Mouse (Mus musculus): ENCODE results near the gene Mfsd2b. TPM values are rescaled to one million over a fixed set of nuclear protein-coding genes. Genes with fewer than 3 reads are reported as not detected.
"Not testable (repeated sequence)": the region's sequence is repeated elsewhere in the genome, so short reads cannot be mapped to it uniquely, and the experiment has no call there.

Mfsd2b gene
- polyA plus RNA-seq, 1 experiment from 2014 or later, result 1.7 TPM

GRCm38 (mm10) chr12:4906951-4907906 is 33.1 kb upstream of the Mfsd2b start, which contains the start of gene Ubxn2a:
Ubxn2a (minus strand) TSS chr12:4907705.
- Histone ChIP-seq H3K9me3 (ENCODE audit: control insufficient read depth, low read length) (no peaks in the 10 kb centered on the region), H3K4me2 (ENCODE audit: low read length) (peak within 1 kb of the TSS; percentile 72), H3K27ac (replicated peaks; ENCODE audit: low read depth, low read length) (peak within 1 kb of the TSS; percentile 84), H3K4me3 (replicated peaks; ENCODE audit: low read depth, low read length) (peak within 1 kb of the TSS; percentile 65), H3K36me3 (ENCODE audit: control insufficient read depth, insufficient read depth, low read length) (no peaks in the 10 kb centered on the region), H3K27me3 (ENCODE audit: control insufficient read depth, insufficient read depth, low read length) (no peaks in the 10 kb centered on the region), H3K9ac (replicated peaks; ENCODE audit: low read length) (peak within 1 kb of the TSS; percentile 73), H3K4me1 (ENCODE audit: control insufficient read depth, insufficient read depth, low read length) (peaks cover 3% of the 10 kb centered on the region; the same call in 1 of the 2 replicates)
- ATAC-seq (ENCODE audit: low FRiP score, low TSS enrichment), result peak; percentile 93
- DNase-seq, result peak; percentile 97
- WGBS, result 1% methylated on average over 124 of the region's 125 CpGs

- peaks cover 3% of the 10 kb centered on the region; the same call in 1 of the 2 replicates for H3K4me1 ChIP-seq (ENCODE audit: control insufficient read depth, insufficient read depth, low read length)
- no peak for ATAC-seq (ENCODE audit: low FRiP score, low TSS enrichment)
- DNase-seq, result no peak
- 70% methylated on average over 7 of the region's 7 CpGs for WGBS
- H3K36me3 ChIP-seq (ENCODE audit: control insufficient read depth, insufficient read depth, low read length), result peaks cover 2% of the 10 kb centered on the region; the same call in 1 of the 2 replicates
- peak overlapping the region; percentile 72 for H3K4me2 ChIP-seq (ENCODE audit: low read length)
- peak overlapping the region; percentile 73; the same call in 1 of the 2 replicates for H3K9ac ChIP-seq (replicated peaks; ENCODE audit: low read length)
- H3K9me3 ChIP-seq (ENCODE audit: control insufficient read depth, low read length), result no peaks in the 10 kb centered on the region
- no peak overlapping the region for H3K27ac ChIP-seq (replicated peaks; ENCODE audit: low read depth, low read length)
- peak overlapping the region; percentile 65 for H3K4me3 ChIP-seq (replicated peaks; ENCODE audit: low read depth, low read length)
- no peaks in the 10 kb centered on the region for H3K27me3 ChIP-seq (ENCODE audit: control insufficient read depth, insufficient read depth, low read length)
Observed at GRCm38 (mm10) chr12:4906476-4906875, 32.3 kb upstream of the Mfsd2b start.

- Histone ChIP-seq H3K4me3 (replicated peaks; ENCODE audit: low read depth, low read length) (no peak overlapping the region), H3K4me1 (ENCODE audit: control insufficient read depth, insufficient read depth, low read length) (peaks cover 3% of the 10 kb centered on the region; the same call in 1 of the 2 replicates), H3K9ac (replicated peaks; ENCODE audit: low read length) (no peak overlapping the region), H3K27me3 (ENCODE audit: control insufficient read depth, insufficient read depth, low read length) (no peaks in the 10 kb centered on the region), H3K9me3 (ENCODE audit: control insufficient read depth, low read length) (no peaks in the 10 kb centered on the region), H3K4me2 (ENCODE audit: low read length) (no peak overlapping the region; the same call in 1 of the 2 replicates), H3K36me3 (ENCODE audit: control insufficient read depth, insufficient read depth, low read length) (peaks cover 3% of the 10 kb centered on the region; the same call in 1 of the 2 replicates), H3K27ac (replicated peaks; ENCODE audit: low read depth, low read length) (no peak overlapping the region)
- no peak for ATAC-seq (ENCODE audit: low FRiP score, low TSS enrichment)
- 80% methylated on average over 7 of the region's 7 CpGs for WGBS
- DNase-seq, result peak; percentile 26
Observed at GRCm38 (mm10) chr12:4905946-4906345, 31.8 kb upstream of the Mfsd2b start.

- Histone ChIP-seq H3K4me2 (ENCODE audit: low read length) (no peak overlapping the region), H3K4me1 (ENCODE audit: control insufficient read depth, insufficient read depth, low read length) (no peaks in the 10 kb centered on the region), H3K9me3 (ENCODE audit: control insufficient read depth, low read length) (no peaks in the 10 kb centered on the region), H3K9ac (replicated peaks; ENCODE audit: low read length) (no peak overlapping the region), H3K27ac (replicated peaks; ENCODE audit: low read depth, low read length) (no peak overlapping the region), H3K27me3 (ENCODE audit: control insufficient read depth, insufficient read depth, low read length) (no peaks in the 10 kb centered on the region), H3K4me3 (replicated peaks; ENCODE audit: low read depth, low read length) (no peak overlapping the region), H3K36me3 (ENCODE audit: control insufficient read depth, insufficient read depth, low read length) (peaks cover 14% of the 10 kb centered on the region; the same call in 1 of the 2 replicates)
- ATAC-seq (ENCODE audit: low FRiP score, low TSS enrichment), result no peak
- DNase-seq, result no peak
- 89% methylated on average over 5 of the region's 5 CpGs for WGBS
Observed at GRCm38 (mm10) chr12:4898024-4898423, 23.9 kb upstream of the Mfsd2b start.

- H3K27me3 ChIP-seq (ENCODE audit: control insufficient read depth, insufficient read depth, low read length), result no peaks in the 10 kb centered on the region
- no peak overlapping the region for H3K9ac ChIP-seq (replicated peaks; ENCODE audit: low read length)
- no peak overlapping the region for H3K27ac ChIP-seq (replicated peaks; ENCODE audit: low read depth, low read length)
- H3K4me3 ChIP-seq (replicated peaks; ENCODE audit: low read depth, low read length), result no peak overlapping the region
- DNase-seq, result no peak
- H3K4me2 ChIP-seq (ENCODE audit: low read length), result no peak overlapping the region
- no peaks in the 10 kb centered on the region for H3K4me1 ChIP-seq (ENCODE audit: control insufficient read depth, insufficient read depth, low read length)
- H3K9me3 ChIP-seq (ENCODE audit: control insufficient read depth, low read length), result no peaks in the 10 kb centered on the region
- 92% methylated on average over 1 of the region's 1 CpGs for WGBS
- H3K36me3 ChIP-seq (ENCODE audit: control insufficient read depth, insufficient read depth, low read length), result peaks cover 29% of the 10 kb centered on the region
- no peak for ATAC-seq (ENCODE audit: low FRiP score, low TSS enrichment)
Observed at GRCm38 (mm10) chr12:4889891-4890290, 15.7 kb upstream of the Mfsd2b start.

GRCm38 (mm10) chr12:4889251-4889650 is 15.1 kb upstream of the Mfsd2b start:
- WGBS, result 89% methylated on average over 2 of the region's 2 CpGs
- no peak overlapping the region for H3K9ac ChIP-seq (replicated peaks; ENCODE audit: low read length)
- DNase-seq (no peak), ATAC-seq (ENCODE audit: low FRiP score, low TSS enrichment) (no peak)
- H3K4me2 ChIP-seq (ENCODE audit: low read length), result no peak overlapping the region
- no peaks in the 10 kb centered on the region for H3K4me1 ChIP-seq (ENCODE audit: control insufficient read depth, insufficient read depth, low read length)
- no peaks in the 10 kb centered on the region for H3K27me3 ChIP-seq (ENCODE audit: control insufficient read depth, insufficient read depth, low read length)
- H3K9me3 ChIP-seq (ENCODE audit: control insufficient read depth, low read length), result no peaks in the 10 kb centered on the region
- no peak overlapping the region for H3K27ac ChIP-seq (replicated peaks; ENCODE audit: low read depth, low read length)
- no peak overlapping the region for H3K4me3 ChIP-seq (replicated peaks; ENCODE audit: low read depth, low read length)
- peaks cover 28% of the 10 kb centered on the region for H3K36me3 ChIP-seq (ENCODE audit: control insufficient read depth, insufficient read depth, low read length)

- ATAC-seq (ENCODE audit: low FRiP score, low TSS enrichment) (no peak), DNase-seq (no peak)
- no peak overlapping the region for H3K9ac ChIP-seq (replicated peaks; ENCODE audit: low read length)
- no peak overlapping the region for H3K27ac ChIP-seq (replicated peaks; ENCODE audit: low read depth, low read length)
- H3K27me3 ChIP-seq (ENCODE audit: control insufficient read depth, insufficient read depth, low read length), result no peaks in the 10 kb centered on the region
- no peaks in the 10 kb centered on the region for H3K9me3 ChIP-seq (ENCODE audit: control insufficient read depth, low read length)
- H3K36me3 ChIP-seq (ENCODE audit: control insufficient read depth, insufficient read depth, low read length), result peaks cover 25% of the 10 kb centered on the region
- no peak overlapping the region for H3K4me3 ChIP-seq (replicated peaks; ENCODE audit: low read depth, low read length)
- H3K4me1 ChIP-seq (ENCODE audit: control insufficient read depth, insufficient read depth, low read length), result no peaks in the 10 kb centered on the region
- no peak overlapping the region for H3K4me2 ChIP-seq (ENCODE audit: low read length)
Observed at GRCm38 (mm10) chr12:4888739-4889138, 14.6 kb upstream of the Mfsd2b start.

- H3K36me3 ChIP-seq (ENCODE audit: control insufficient read depth, insufficient read depth, low read length), result peaks cover 27% of the 10 kb centered on the region
- not testable (repeated sequence) for H3K27me3 ChIP-seq (ENCODE audit: control insufficient read depth, insufficient read depth, low read length); H3K9ac ChIP-seq (replicated peaks; ENCODE audit: low read length); DNase-seq; H3K9me3 ChIP-seq (ENCODE audit: control insufficient read depth, low read length); H3K4me3 ChIP-seq (replicated peaks; ENCODE audit: low read depth, low read length); ATAC-seq (ENCODE audit: low FRiP score, low TSS enrichment); H3K27ac ChIP-seq (replicated peaks; ENCODE audit: low read depth, low read length); H3K4me1 ChIP-seq (ENCODE audit: control insufficient read depth, insufficient read depth, low read length); H3K4me2 ChIP-seq (ENCODE audit: low read length)
- 97% methylated on average over 4 of the region's 4 CpGs for WGBS
Observed at GRCm38 (mm10) chr12:4886581-4886980, 12.4 kb upstream of the Mfsd2b start.
